Mouse (Mus musculus): Measurements from ENCODE around the gene Erp44. TPM values are rescaled to one million over a fixed set of nuclear protein-coding genes. Genes with fewer than 3 reads are reported as not detected.

The Erp44 gene
- 55.4 and 65.2 TPM in 2 replicates for polyA plus RNA-seq (2014; fragmentation: Nextera tagmentation; extraction: Ambion mirVana)

DNA sequence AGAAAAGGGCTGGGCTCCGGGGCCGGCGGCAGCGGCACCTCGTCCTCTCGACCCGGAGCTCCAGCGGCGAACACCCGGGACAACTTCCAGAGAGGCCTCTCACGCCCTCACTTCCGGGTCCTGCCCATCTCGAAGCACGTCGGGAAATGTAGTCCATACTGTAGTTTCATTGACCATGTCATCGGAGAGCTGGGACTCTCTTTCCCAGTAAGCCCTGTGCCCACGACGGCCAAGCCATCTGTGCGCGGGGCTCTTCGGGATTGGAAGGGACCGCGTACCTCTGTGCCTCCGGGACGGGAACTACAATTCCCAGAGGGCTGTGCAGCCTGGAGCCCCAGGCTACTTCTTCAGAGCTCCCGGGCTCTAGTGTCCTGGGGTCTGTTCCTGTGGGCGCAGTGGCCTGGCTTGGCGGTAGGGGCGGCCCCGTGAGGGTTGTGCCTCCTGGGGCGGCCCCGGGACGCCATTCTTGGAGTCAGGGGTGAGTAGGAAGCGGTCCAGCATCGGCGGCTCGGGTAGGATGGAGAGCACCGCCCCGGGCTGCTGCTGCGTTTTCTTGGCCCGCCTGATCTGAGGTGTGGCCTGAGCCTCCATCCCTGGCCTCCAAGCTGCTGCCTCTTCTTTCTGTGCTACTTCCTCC, at the start of gene Erp44, which contains the start of gene Invs:
TSS of gene Erp44 (minus strand) at position 61 of the 637 bp plus-strand sequence.
TSS of gene Invs (plus strand) at position 263 of the 637 bp plus-strand sequence.
- Histone ChIP-seq H3K27me3 (ENCODE audit: control insufficient read depth, insufficient read depth, low read length) (no peaks in the 10 kb centered on the region), H3K4me3 (replicated peaks; ENCODE audit: low read length) (peak within 1 kb of the TSS; percentile 70), H3K9me3 (ENCODE audit: control insufficient read depth, low read length) (no peaks in the 10 kb centered on the region), H3K9ac (peak within 1 kb of the TSS; percentile 93), H3K4me2 (replicated peaks) (peak within 1 kb of the TSS; percentile 83), H3K36me3 (replicated peaks; ENCODE audit: control insufficient read depth, insufficient read depth) (no peaks in the 10 kb centered on the region; the same call in 1 of the 2 replicates), H3K27ac (peak within 1 kb of the TSS; percentile 84), H3K4me1 (replicated peaks; ENCODE audit: control insufficient read depth, insufficient read depth, low read length) (peaks cover 10% of the 10 kb centered on the region; the same call in 1 of the 2 replicates)
- ATAC-seq (ENCODE audit: low FRiP score): peak; percentile 100
- under 1% methylated on average over 41 of the region's 41 CpGs for WGBS
- peak; percentile 96 for DNase-seq (ENCODE audit: low spot score)

DNA sequence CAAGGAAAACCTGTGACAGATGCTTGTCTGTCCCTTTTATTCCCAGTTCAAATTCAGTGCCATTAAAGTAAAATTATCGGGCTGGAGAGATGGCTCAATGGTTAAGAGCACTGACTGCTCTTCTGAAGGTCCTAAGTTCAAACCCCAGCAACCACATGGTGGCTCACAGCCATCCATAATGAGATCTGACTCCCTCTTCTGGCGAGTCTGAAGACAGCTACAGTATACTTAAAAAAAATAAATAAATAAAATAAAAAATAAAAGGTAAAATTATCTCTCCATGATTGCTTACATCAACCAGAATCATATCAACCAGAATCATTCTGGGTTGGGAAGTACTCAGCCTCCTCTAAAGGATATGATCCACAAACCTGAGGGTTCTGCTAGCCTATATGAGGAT, 48.7 kb upstream of the Erp44 start:
- 62% methylated on average over 2 of the region's 2 CpGs for WGBS
- H3K27me3 ChIP-seq (ENCODE audit: control insufficient read depth, insufficient read depth, low read length): no peaks in the 10 kb centered on the region
- no peaks in the 10 kb centered on the region for H3K4me1 ChIP-seq (replicated peaks; ENCODE audit: control insufficient read depth, insufficient read depth, low read length)
- ATAC-seq (ENCODE audit: low FRiP score) (no peak), DNase-seq (ENCODE audit: low spot score) (no peak)
- no peaks in the 10 kb centered on the region for H3K9me3 ChIP-seq (ENCODE audit: control insufficient read depth, low read length)
- H3K36me3 ChIP-seq (replicated peaks; ENCODE audit: control insufficient read depth, insufficient read depth): no peaks in the 10 kb centered on the region
- H3K27ac ChIP-seq: no peak overlapping the region
- H3K4me3 ChIP-seq (replicated peaks; ENCODE audit: low read length): no peak overlapping the region
- H3K9ac ChIP-seq: no peak overlapping the region
- H3K4me2 ChIP-seq (replicated peaks): no peak overlapping the region

DNA sequence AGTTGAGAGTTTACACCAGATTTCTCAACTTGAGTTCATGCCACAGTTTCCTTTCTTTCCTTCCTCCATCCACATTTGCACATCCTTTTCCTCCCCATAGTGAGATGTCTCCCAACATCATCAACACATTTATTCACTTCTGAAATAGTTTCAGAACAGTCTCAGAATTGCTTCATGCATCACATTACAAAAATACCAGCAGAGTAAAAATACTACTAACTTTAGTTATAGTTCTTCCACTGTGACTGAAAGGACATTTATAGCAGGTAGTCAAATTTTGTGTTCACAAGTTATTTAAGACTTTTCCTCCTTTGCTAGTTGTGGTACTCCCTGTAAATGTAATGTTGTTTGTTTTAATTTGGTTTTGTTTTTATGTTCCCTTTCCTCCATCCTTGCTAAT, 47.8 kb upstream of the Erp44 start:
- no peaks in the 10 kb centered on the region for H3K36me3 ChIP-seq (replicated peaks; ENCODE audit: control insufficient read depth, insufficient read depth)
- no peak overlapping the region for H3K4me3 ChIP-seq (replicated peaks; ENCODE audit: low read length)
- no peak overlapping the region for H3K27ac ChIP-seq
- no peaks in the 10 kb centered on the region for H3K4me1 ChIP-seq (replicated peaks; ENCODE audit: control insufficient read depth, insufficient read depth, low read length)
- no peak overlapping the region for H3K9ac ChIP-seq
- H3K27me3 ChIP-seq (ENCODE audit: control insufficient read depth, insufficient read depth, low read length): no peaks in the 10 kb centered on the region
- ATAC-seq (ENCODE audit: low FRiP score) (no peak), DNase-seq (ENCODE audit: low spot score) (no peak)
- no peak overlapping the region for H3K4me2 ChIP-seq (replicated peaks)
- H3K9me3 ChIP-seq (ENCODE audit: control insufficient read depth, low read length): no peaks in the 10 kb centered on the region

DNA sequence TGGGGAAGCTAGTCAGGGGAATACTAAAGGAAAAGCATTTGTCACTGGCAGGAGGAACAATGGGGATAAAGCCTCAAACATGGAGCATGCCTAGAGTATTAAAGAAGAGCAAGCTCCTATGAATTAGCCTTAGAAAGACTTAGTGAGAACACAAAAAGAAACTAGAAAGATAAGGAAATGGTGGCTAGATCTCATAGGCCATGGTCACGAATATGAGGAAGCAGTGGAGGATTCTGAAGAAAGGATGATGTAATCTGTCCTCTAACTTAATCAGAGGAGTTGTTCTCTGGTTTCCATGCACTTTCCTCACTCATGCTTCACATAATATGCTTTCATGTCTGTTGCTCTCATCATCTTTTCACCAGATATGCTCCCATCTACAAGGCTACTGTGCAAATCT, 42.7 kb upstream of the Erp44 start:
- Histone ChIP-seq H3K4me3 (replicated peaks; ENCODE audit: low read length) (no peak overlapping the region), H3K4me2 (replicated peaks) (no peak overlapping the region), H3K27me3 (ENCODE audit: control insufficient read depth, insufficient read depth, low read length) (no peaks in the 10 kb centered on the region), H3K4me1 (replicated peaks; ENCODE audit: control insufficient read depth, insufficient read depth, low read length) (no peaks in the 10 kb centered on the region), H3K27ac (no peak overlapping the region), H3K9ac (no peak overlapping the region), H3K9me3 (ENCODE audit: control insufficient read depth, low read length) (no peaks in the 10 kb centered on the region), H3K36me3 (replicated peaks; ENCODE audit: control insufficient read depth, insufficient read depth) (no peaks in the 10 kb centered on the region)
- DNase-seq (ENCODE audit: low spot score) (no peak), ATAC-seq (ENCODE audit: low FRiP score) (no peak)
- WGBS: 39% methylated on average over 1 of the region's 1 CpGs

DNA sequence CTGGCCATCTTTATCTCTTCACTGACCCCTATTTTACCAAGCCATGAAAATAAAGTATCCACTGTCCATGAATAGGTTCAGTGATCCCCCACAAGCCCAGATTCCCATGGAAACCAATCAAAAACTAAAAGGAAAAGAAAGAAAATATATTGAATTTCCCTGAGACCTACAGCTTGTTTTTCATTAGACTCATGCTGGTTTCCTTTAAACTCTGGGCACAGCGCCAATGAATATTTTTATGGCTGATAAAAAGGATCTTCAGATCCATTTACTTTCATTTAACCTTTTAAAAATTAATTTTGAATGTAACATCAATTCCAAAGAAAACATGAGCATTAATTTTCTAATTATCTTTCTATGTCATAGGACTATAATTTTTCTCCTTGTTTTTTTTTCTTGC, 41.9 kb upstream of the Erp44 start:
- no peaks in the 10 kb centered on the region for H3K36me3 ChIP-seq (replicated peaks; ENCODE audit: control insufficient read depth, insufficient read depth)
- WGBS: 87% methylated on average over 1 of the region's 1 CpGs
- no peak for DNase-seq (ENCODE audit: low spot score)
- H3K4me2 ChIP-seq (replicated peaks): no peak overlapping the region
- H3K27ac ChIP-seq: no peak overlapping the region
- H3K9me3 ChIP-seq (ENCODE audit: control insufficient read depth, low read length): no peaks in the 10 kb centered on the region
- H3K9ac ChIP-seq: no peak overlapping the region
- H3K27me3 ChIP-seq (ENCODE audit: control insufficient read depth, insufficient read depth, low read length): no peaks in the 10 kb centered on the region
- no peaks in the 10 kb centered on the region for H3K4me1 ChIP-seq (replicated peaks; ENCODE audit: control insufficient read depth, insufficient read depth, low read length)
- no peak for ATAC-seq (ENCODE audit: low FRiP score)
- H3K4me3 ChIP-seq (replicated peaks; ENCODE audit: low read length): no peak overlapping the region

DNA sequence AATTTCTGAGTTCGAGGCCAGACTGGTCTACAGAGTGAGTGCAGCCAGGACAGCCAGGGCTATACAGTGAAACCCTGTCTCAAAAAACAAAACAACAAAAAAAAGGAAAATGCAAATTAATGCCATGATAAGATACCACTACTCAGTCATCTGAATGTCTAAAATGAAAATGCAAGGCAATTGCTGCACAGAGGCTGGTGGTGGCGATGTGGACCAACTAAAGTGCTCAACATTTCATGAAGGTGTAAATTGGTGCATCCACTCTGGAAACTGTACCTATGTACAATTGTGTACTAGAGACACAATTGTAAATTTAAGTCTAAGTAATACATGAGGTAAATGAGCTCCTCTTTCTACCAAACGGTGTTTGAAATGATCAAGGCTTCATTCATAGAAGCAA, 36.7 kb upstream of the Erp44 start:
- Histone ChIP-seq H3K9ac (no peak overlapping the region), H3K4me3 (replicated peaks; ENCODE audit: low read length) (no peak overlapping the region), H3K9me3 (ENCODE audit: control insufficient read depth, low read length) (no peaks in the 10 kb centered on the region), H3K4me2 (replicated peaks) (no peak overlapping the region), H3K27ac (no peak overlapping the region), H3K27me3 (ENCODE audit: control insufficient read depth, insufficient read depth, low read length) (no peaks in the 10 kb centered on the region), H3K36me3 (replicated peaks; ENCODE audit: control insufficient read depth, insufficient read depth) (no peaks in the 10 kb centered on the region), H3K4me1 (replicated peaks; ENCODE audit: control insufficient read depth, insufficient read depth, low read length) (no peaks in the 10 kb centered on the region)
- WGBS: 93% methylated on average over 3 of the region's 3 CpGs
- DNase-seq (ENCODE audit: low spot score) (no peak), ATAC-seq (ENCODE audit: low FRiP score) (no peak)

DNA sequence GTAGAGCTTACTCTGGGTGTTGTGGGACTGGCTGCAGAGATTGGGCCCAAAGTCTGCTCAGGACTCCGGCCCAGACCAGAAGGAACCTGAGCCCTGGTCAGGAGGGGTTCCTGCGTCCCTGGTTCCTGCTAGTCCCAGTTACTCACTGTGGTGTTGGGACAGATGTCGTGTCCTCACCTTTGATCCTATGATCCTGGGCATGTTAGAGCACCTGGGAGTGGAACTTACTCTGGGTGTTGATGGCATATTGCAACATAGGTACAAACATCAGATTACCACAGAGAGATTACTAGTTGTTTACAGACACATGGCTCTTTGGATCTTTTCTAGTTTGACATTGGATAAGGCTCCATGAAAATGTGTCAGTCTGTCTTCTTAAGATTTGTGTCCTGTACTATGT, 35.5 kb upstream of the Erp44 start:
- WGBS: 91% methylated on average over 3 of the region's 3 CpGs
- Histone ChIP-seq H3K4me1 (replicated peaks; ENCODE audit: control insufficient read depth, insufficient read depth, low read length) (no peaks in the 10 kb centered on the region), H3K9me3 (ENCODE audit: control insufficient read depth, low read length) (no peaks in the 10 kb centered on the region), H3K36me3 (replicated peaks; ENCODE audit: control insufficient read depth, insufficient read depth) (no peaks in the 10 kb centered on the region), H3K9ac (no peak overlapping the region), H3K27ac (no peak overlapping the region), H3K27me3 (ENCODE audit: control insufficient read depth, insufficient read depth, low read length) (no peaks in the 10 kb centered on the region), H3K4me2 (replicated peaks) (no peak overlapping the region), H3K4me3 (replicated peaks; ENCODE audit: low read length) (no peak overlapping the region)
- no peak for DNase-seq (ENCODE audit: low spot score)
- no peak for ATAC-seq (ENCODE audit: low FRiP score)

DNA sequence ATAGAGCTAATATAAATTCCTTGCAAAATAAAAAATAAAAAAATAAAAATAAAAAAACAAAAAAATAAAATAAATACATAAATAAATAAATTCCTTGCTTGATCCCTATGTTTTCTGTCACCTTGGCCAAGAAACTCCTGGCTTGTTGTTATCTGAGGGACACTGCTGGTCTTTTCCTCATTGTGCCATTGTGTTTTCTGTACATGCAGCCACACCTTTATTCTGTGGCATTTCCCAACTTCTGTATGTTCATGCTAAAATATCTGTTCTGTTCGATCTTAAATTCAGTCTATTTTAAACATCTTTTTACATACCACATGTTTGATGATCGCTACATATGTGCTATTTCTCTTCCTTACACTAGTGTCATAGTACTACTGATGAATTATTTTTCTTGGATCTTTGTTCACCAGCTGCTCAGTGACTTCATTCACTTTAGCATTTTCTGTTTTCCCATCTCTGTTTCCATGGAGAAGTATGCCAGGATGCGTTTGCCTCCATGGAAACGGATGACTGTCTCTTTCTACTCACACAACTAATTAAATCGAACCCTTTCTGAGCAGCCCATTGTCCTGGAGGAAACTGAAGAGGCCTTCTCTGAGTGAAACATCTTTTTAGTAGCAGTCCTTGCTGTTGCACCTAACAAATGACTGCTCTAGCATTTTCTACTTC, 7.9 kb upstream of the Erp44 start:
- DNase-seq (ENCODE audit: low spot score) (peak; percentile 62), ATAC-seq (ENCODE audit: low FRiP score) (peak; percentile 75)
- no peaks in the 10 kb centered on the region for H3K36me3 ChIP-seq (replicated peaks; ENCODE audit: control insufficient read depth, insufficient read depth)
- WGBS: 16% methylated on average over 5 of the region's 5 CpGs
- no peak overlapping the region for H3K4me2 ChIP-seq (replicated peaks)
- H3K4me1 ChIP-seq (replicated peaks; ENCODE audit: control insufficient read depth, insufficient read depth, low read length): no peaks in the 10 kb centered on the region; the same call in 1 of the 2 replicates
- H3K4me3 ChIP-seq (replicated peaks; ENCODE audit: low read length): no peak overlapping the region
- no peaks in the 10 kb centered on the region for H3K27me3 ChIP-seq (ENCODE audit: control insufficient read depth, insufficient read depth, low read length)
- peak overlapping the region; percentile 57; the same call in 1 of the 2 replicates for H3K27ac ChIP-seq
- no peaks in the 10 kb centered on the region for H3K9me3 ChIP-seq (ENCODE audit: control insufficient read depth, low read length)
- H3K9ac ChIP-seq: no peak overlapping the region

DNA sequence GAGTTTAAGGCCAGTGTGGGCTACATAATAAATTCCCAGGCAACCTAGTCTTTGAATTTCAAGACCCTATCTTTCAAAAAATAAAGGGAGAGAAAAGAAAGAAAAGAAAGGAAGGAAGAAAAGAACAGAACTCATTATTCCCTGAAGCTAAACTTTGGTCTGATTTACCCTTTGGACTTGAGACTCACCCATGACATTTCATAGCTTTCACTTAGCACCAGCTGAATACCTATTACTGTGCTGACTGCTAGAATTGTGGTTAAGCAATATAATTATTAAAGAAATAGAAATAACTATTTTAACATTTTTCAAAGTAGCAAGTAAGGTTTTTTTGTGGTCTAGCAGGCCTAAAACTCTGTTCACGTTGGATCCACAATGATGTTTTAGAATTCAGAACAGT, 1.8 kb upstream of the Erp44 start:
- Histone ChIP-seq H3K9me3 (ENCODE audit: control insufficient read depth, low read length) (no peaks in the 10 kb centered on the region), H3K4me2 (replicated peaks) (no peak overlapping the region), H3K9ac (no peak overlapping the region), H3K4me3 (replicated peaks; ENCODE audit: low read length) (no peak overlapping the region), H3K36me3 (replicated peaks; ENCODE audit: control insufficient read depth, insufficient read depth) (no peaks in the 10 kb centered on the region; the same call in 1 of the 2 replicates), H3K27ac (no peak overlapping the region), H3K27me3 (ENCODE audit: control insufficient read depth, insufficient read depth, low read length) (no peaks in the 10 kb centered on the region), H3K4me1 (replicated peaks; ENCODE audit: control insufficient read depth, insufficient read depth, low read length) (peaks cover 10% of the 10 kb centered on the region; the same call in 1 of the 2 replicates)
- DNase-seq (ENCODE audit: low spot score): no peak
- ATAC-seq (ENCODE audit: low FRiP score): no peak
- WGBS: 97% methylated on average over 1 of the region's 1 CpGs

Data from hindbrain, embryonic 14.5 days (tissue).